Mouse (Mus musculus): Measurements from ENCODE around the gene Reg4. TPM values are rescaled to one million over a fixed set of nuclear protein-coding genes. Genes with fewer than 3 reads are reported as not detected.

Gene Reg4
- polyA plus RNA-seq, 1 experiment from 2014 or later = 0.49 TPM

- Histone ChIP-seq H3K27me3 (ENCODE audit: insufficient read depth, low read length) (no peaks in the 10 kb centered on the region), H3K4me3 (replicated peaks; ENCODE audit: low read depth, low read length) (no peak overlapping the region), H3K27ac (no peak overlapping the region), H3K36me3 (ENCODE audit: insufficient read depth, low read length) (no peaks in the 10 kb centered on the region), H3K4me2 (ENCODE audit: low read length) (no peak overlapping the region), H3K4me1 (replicated peaks; ENCODE audit: insufficient read depth, low read length) (no peaks in the 10 kb centered on the region; the same call in 1 of the 2 replicates), H3K9me3 (replicated peaks; ENCODE audit: low read length) (no peaks in the 10 kb centered on the region), H3K9ac (ENCODE audit: low read depth, low read length) (no peak overlapping the region)
- DNase-seq (ENCODE audit: low spot score) (no peak), ATAC-seq (replicated peaks; ENCODE audit: low FRiP score, low read depth) (no peak)
- 74% methylated on average over 3 of the region's 3 CpGs for WGBS
- no peak for TF ChIP-seq CTCF (IDR thresholded peaks at IDR 0.05; ENCODE audit: low read depth)
Measured at GRCm38 (mm10) chr3:98227763-98228162, 5.8 kb downstream of the Reg4 start.

- WGBS = 70% methylated on average over 7 of the region's 7 CpGs
- no peak for DNase-seq (ENCODE audit: low spot score)
- ATAC-seq (replicated peaks; ENCODE audit: low FRiP score, low read depth) = no peak
Measured at GRCm38 (mm10) chr3:98229943-98230342, 8.0 kb downstream of the Reg4 start.

GRCm38 (mm10) chr3:98233504-98233903 lies 11.5 kb downstream of the Reg4 start:
- Histone ChIP-seq H3K27me3 (ENCODE audit: insufficient read depth, low read length) (no peaks in the 10 kb centered on the region), H3K9me3 (replicated peaks; ENCODE audit: low read length) (no peaks in the 10 kb centered on the region), H3K9ac (ENCODE audit: low read depth, low read length) (no peak overlapping the region), H3K27ac (no peak overlapping the region), H3K4me2 (ENCODE audit: low read length) (no peak overlapping the region), H3K4me1 (replicated peaks; ENCODE audit: insufficient read depth, low read length) (no peaks in the 10 kb centered on the region), H3K36me3 (ENCODE audit: insufficient read depth, low read length) (no peaks in the 10 kb centered on the region), H3K4me3 (replicated peaks; ENCODE audit: low read depth, low read length) (no peak overlapping the region)
- DNase-seq (ENCODE audit: low spot score) (no peak), ATAC-seq (replicated peaks; ENCODE audit: low FRiP score, low read depth) (no peak)
- TF ChIP-seq CTCF (IDR thresholded peaks at IDR 0.05; ENCODE audit: low read depth) = no peak

More at GRCm38 (mm10) chr3:98229943-98230342, 8.0 kb downstream of the Reg4 start:
- Histone ChIP-seq H3K9me3 (replicated peaks; ENCODE audit: low read length) (no peaks in the 10 kb centered on the region), H3K4me3 (replicated peaks; ENCODE audit: low read depth, low read length) (no peak overlapping the region), H3K4me1 (replicated peaks; ENCODE audit: insufficient read depth, low read length) (no peaks in the 10 kb centered on the region), H3K9ac (ENCODE audit: low read depth, low read length) (no peak overlapping the region), H3K27me3 (ENCODE audit: insufficient read depth, low read length) (no peaks in the 10 kb centered on the region), H3K4me2 (ENCODE audit: low read length) (no peak overlapping the region), H3K27ac (no peak overlapping the region), H3K36me3 (ENCODE audit: insufficient read depth, low read length) (no peaks in the 10 kb centered on the region)
- TF ChIP-seq CTCF (IDR thresholded peaks at IDR 0.05; ENCODE audit: low read depth) = no peak

- Histone ChIP-seq H3K4me2 (ENCODE audit: low read length) (no peak overlapping the region), H3K36me3 (ENCODE audit: insufficient read depth, low read length) (no peaks in the 10 kb centered on the region), H3K9me3 (replicated peaks; ENCODE audit: low read length) (no peaks in the 10 kb centered on the region), H3K4me1 (replicated peaks; ENCODE audit: insufficient read depth, low read length) (no peaks in the 10 kb centered on the region), H3K27ac (no peak overlapping the region), H3K4me3 (replicated peaks; ENCODE audit: low read depth, low read length) (no peak overlapping the region), H3K9ac (ENCODE audit: low read depth, low read length) (no peak overlapping the region), H3K27me3 (ENCODE audit: insufficient read depth, low read length) (no peaks in the 10 kb centered on the region)
- ATAC-seq (replicated peaks; ENCODE audit: low FRiP score, low read depth) = no peak
- DNase-seq (ENCODE audit: low spot score) = no peak
- WGBS = 89% methylated on average over 6 of the region's 6 CpGs
- no peak for TF ChIP-seq CTCF (IDR thresholded peaks at IDR 0.05; ENCODE audit: low read depth)
Measured at GRCm38 (mm10) chr3:98236266-98236665, 14.3 kb downstream of the Reg4 start.

- 44% methylated on average over 5 of the region's 5 CpGs for WGBS
- no peak for TF ChIP-seq CTCF (IDR thresholded peaks at IDR 0.05; ENCODE audit: low read depth)
- H3K9me3 ChIP-seq (replicated peaks; ENCODE audit: low read length) = no peaks in the 10 kb centered on the region
- DNase-seq (ENCODE audit: low spot score) (no peak), ATAC-seq (replicated peaks; ENCODE audit: low FRiP score, low read depth) (no peak)
- no peak overlapping the region for H3K27ac ChIP-seq
- no peaks in the 10 kb centered on the region for H3K27me3 ChIP-seq (ENCODE audit: insufficient read depth, low read length)
- no peak overlapping the region for H3K4me3 ChIP-seq (replicated peaks; ENCODE audit: low read depth, low read length)
- H3K36me3 ChIP-seq (ENCODE audit: insufficient read depth, low read length) = no peaks in the 10 kb centered on the region
- no peak overlapping the region for H3K4me2 ChIP-seq (ENCODE audit: low read length)
- H3K4me1 ChIP-seq (replicated peaks; ENCODE audit: insufficient read depth, low read length) = no peaks in the 10 kb centered on the region
- no peak overlapping the region for H3K9ac ChIP-seq (ENCODE audit: low read depth, low read length)
Measured at GRCm38 (mm10) chr3:98237240-98237639, 15.3 kb downstream of the Reg4 start.

DNA sequence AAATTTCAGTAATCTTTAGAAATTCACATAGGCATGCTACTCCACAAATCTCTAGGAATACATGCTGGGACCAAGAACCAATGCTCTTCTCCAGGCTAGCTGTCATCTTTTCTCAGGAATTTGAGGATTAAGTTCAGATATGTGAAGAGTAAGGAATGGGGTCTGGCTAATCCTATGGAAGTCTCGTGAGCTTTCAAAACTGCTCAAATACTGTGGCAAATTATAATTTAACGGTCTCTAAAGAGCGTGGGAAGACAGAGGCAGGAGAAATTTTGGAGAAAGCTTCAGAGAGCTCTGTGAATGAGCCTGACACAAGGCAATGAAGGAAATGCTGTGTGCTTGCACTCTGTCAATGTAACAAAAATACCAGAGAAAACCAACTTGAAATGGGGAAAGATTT lies 16.2 kb downstream of the Reg4 start:
- TF ChIP-seq CTCF (IDR thresholded peaks at IDR 0.05; ENCODE audit: low read depth) = no peak

DNA sequence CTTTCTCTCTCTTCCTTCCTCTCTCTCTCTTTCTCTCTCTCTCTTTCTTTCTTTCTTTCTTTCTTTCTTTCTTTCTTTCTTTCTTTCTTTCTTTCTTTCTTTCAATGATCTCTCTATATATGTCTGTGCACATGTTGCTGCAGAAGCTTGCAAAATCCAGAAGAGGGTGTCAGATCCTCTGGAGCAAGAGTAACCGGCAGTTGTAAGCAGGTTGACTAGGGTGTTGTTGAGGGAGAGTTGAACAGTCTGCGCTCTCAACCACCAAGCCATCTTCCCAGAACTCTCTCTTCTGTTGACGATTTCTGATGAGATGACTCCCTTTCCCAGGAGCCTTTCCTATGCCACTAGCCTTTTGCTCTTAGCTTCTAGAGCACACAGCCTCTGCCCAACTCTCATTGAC lies 20.1 kb downstream of the Reg4 start:
- Histone ChIP-seq H3K27ac (no peak overlapping the region), H3K9me3 (replicated peaks; ENCODE audit: low read length) (no peaks in the 10 kb centered on the region), H3K4me2 (ENCODE audit: low read length) (no peak overlapping the region), H3K36me3 (ENCODE audit: insufficient read depth, low read length) (no peaks in the 10 kb centered on the region), H3K9ac (ENCODE audit: low read depth, low read length) (no peak overlapping the region), H3K27me3 (ENCODE audit: insufficient read depth, low read length) (no peaks in the 10 kb centered on the region), H3K4me1 (replicated peaks; ENCODE audit: insufficient read depth, low read length) (no peaks in the 10 kb centered on the region), H3K4me3 (replicated peaks; ENCODE audit: low read depth, low read length) (no peak overlapping the region)
- WGBS = 86% methylated on average over 3 of the region's 3 CpGs
- DNase-seq (ENCODE audit: low spot score) (no peak), ATAC-seq (replicated peaks; ENCODE audit: low FRiP score, low read depth) (no peak)
- peak; percentile 25 for TF ChIP-seq CTCF (IDR thresholded peaks at IDR 0.05; ENCODE audit: low read depth)

More for the DNA sequence above, 16.2 kb downstream of the Reg4 start:
- Histone ChIP-seq H3K4me1 (replicated peaks; ENCODE audit: insufficient read depth, low read length) (no peaks in the 10 kb centered on the region), H3K27me3 (ENCODE audit: insufficient read depth, low read length) (no peaks in the 10 kb centered on the region), H3K4me2 (ENCODE audit: low read length) (no peak overlapping the region), H3K36me3 (ENCODE audit: insufficient read depth, low read length) (no peaks in the 10 kb centered on the region), H3K4me3 (replicated peaks; ENCODE audit: low read depth, low read length) (no peak overlapping the region), H3K9me3 (replicated peaks; ENCODE audit: low read length) (no peaks in the 10 kb centered on the region), H3K9ac (ENCODE audit: low read depth, low read length) (no peak overlapping the region), H3K27ac (no peak overlapping the region)
- no peak for ATAC-seq (replicated peaks; ENCODE audit: low FRiP score, low read depth)
- WGBS = 92% methylated on average over 3 of the region's 3 CpGs
- no peak for DNase-seq (ENCODE audit: low spot score)
